Mouse (Mus musculus): ENCODE measurements around the gene Klk7. TPM values are rescaled to one million over a fixed set of nuclear protein-coding genes. Genes with fewer than 3 reads are reported as not detected.

Gene Klk7
- polyA plus RNA-seq, 1 experiment from 2014 or later: not detected

GRCm38 (mm10) chr7:43854642-43855380 lies 43.7 kb downstream of the Klk7 start:
- no peak overlapping the region for H3K9ac ChIP-seq (replicated peaks)
- no peak overlapping the region for H3K4me2 ChIP-seq (replicated peaks)
- H3K36me3 ChIP-seq: no peaks in the 10 kb centered on the region
- H3K27me3 ChIP-seq: no peaks in the 10 kb centered on the region
- H3K4me3 ChIP-seq: no peak overlapping the region
- H3K4me1 ChIP-seq: no peaks in the 10 kb centered on the region
- no peak for ATAC-seq (ENCODE audit: low FRiP score, low read depth)
- whole genome bisulfite sequencing: 87% methylated on average over 9 of the region's 9 CpGs
- no peak overlapping the region for H3K27ac ChIP-seq (replicated peaks)
- H3K9me3 ChIP-seq: no peaks in the 10 kb centered on the region

GRCm38 (mm10) chr7:43855709-43856108 lies 44.6 kb downstream of the Klk7 start:
- no peak for ATAC-seq (ENCODE audit: low FRiP score, low read depth)
- H3K27ac ChIP-seq (replicated peaks): no peak overlapping the region
- no peaks in the 10 kb centered on the region for H3K9me3 ChIP-seq
- H3K36me3 ChIP-seq: no peaks in the 10 kb centered on the region
- H3K4me3 ChIP-seq: no peak overlapping the region
- H3K9ac ChIP-seq (replicated peaks): no peak overlapping the region
- 80% methylated on average over 3 of the region's 3 CpGs for WGBS
- no peaks in the 10 kb centered on the region for H3K4me1 ChIP-seq
- no peak overlapping the region for H3K4me2 ChIP-seq (replicated peaks)
- H3K27me3 ChIP-seq: no peaks in the 10 kb centered on the region

DNA sequence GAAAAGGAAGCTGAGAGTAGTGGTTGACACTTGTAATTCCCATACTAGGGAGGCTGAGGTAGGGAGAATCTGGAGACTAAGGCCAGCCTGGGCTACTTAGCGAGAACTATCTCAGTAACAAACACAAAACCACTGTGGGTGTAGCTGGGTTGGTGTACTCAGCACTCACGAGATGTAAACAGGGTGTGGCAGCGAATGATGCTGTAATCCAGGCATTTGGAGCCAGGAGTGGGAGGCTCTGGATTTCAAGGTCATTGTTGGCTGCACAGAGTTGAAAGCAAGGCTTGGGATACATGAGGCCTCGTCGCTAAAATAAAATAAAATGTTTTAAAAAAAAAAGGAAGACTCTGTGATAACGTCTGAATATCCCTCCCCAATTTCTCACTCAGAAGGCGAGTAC lies 45.2 kb downstream of the Klk7 start:
- ATAC-seq (ENCODE audit: low FRiP score, low read depth): no peak
- H3K9me3 ChIP-seq: no peaks in the 10 kb centered on the region
- no peaks in the 10 kb centered on the region for H3K27me3 ChIP-seq
- WGBS: 80% methylated on average over 7 of the region's 7 CpGs
- H3K4me3 ChIP-seq: no peak overlapping the region
- no peak overlapping the region for H3K4me2 ChIP-seq (replicated peaks)
- H3K27ac ChIP-seq (replicated peaks): no peak overlapping the region
- no peak overlapping the region for H3K9ac ChIP-seq (replicated peaks)
- H3K36me3 ChIP-seq: no peaks in the 10 kb centered on the region
- H3K4me1 ChIP-seq: no peaks in the 10 kb centered on the region

- no peaks in the 10 kb centered on the region for H3K27me3 ChIP-seq
- no peak overlapping the region for H3K4me2 ChIP-seq (replicated peaks)
- no peak overlapping the region for H3K27ac ChIP-seq (replicated peaks)
- no peaks in the 10 kb centered on the region for H3K36me3 ChIP-seq
- no peaks in the 10 kb centered on the region for H3K9me3 ChIP-seq
- no peak for ATAC-seq (ENCODE audit: low FRiP score, low read depth)
- H3K4me3 ChIP-seq: no peak overlapping the region
- H3K9ac ChIP-seq (replicated peaks): no peak overlapping the region
- WGBS: 92% methylated on average over 12 of the region's 12 CpGs
- no peaks in the 10 kb centered on the region for H3K4me1 ChIP-seq
These were observed 46.4 kb downstream of the Klk7 start for GRCm38 (mm10) chr7:43857501-43857900.

DNA sequence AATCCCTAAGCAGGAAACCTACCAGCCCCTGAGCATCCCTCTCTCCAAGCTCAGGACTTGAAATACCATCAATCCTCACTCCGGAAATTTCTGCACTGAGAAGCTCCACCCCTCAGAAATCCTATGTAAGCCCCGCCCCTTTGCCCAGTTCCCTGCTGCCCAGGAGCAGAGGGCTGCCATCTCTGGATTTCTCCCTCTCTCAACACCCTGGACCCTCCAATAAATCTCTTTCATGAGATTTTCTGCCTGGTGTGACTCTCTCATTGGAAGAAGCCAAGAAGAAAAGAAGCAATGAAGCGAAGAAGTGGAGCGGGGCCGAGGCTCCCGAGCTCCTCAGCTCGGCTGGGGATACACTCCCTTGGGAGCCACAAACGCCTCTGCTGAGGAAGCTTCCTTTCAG lies 49.3 kb downstream of the Klk7 start:
- WGBS: 44% methylated on average over 8 of the region's 8 CpGs
- H3K9me3 ChIP-seq: no peaks in the 10 kb centered on the region
- H3K27me3 ChIP-seq: no peaks in the 10 kb centered on the region
- H3K9ac ChIP-seq (replicated peaks): no peak overlapping the region
- H3K4me3 ChIP-seq: no peak overlapping the region
- H3K4me1 ChIP-seq: no peaks in the 10 kb centered on the region
- no peak overlapping the region for H3K27ac ChIP-seq (replicated peaks)
- H3K4me2 ChIP-seq (replicated peaks): no peak overlapping the region
- H3K36me3 ChIP-seq: no peaks in the 10 kb centered on the region
- no peak for ATAC-seq (ENCODE audit: low FRiP score, low read depth)

Other genes starting within 250 kb of the Klk7 start
- gene Zfp658, start 249.0 kb upstream of the Klk7 start, polyA plus RNA-seq (2016; fragmentation: Nextera tagmentation; extraction: Ambion mirVana): 9.3 and 10.1 TPM in 2 replicates
- gene Zfp719, start 231.7 kb upstream of the Klk7 start, polyA plus RNA-seq (2016; fragmentation: Nextera tagmentation; extraction: Ambion mirVana): 17.8 and 17.9 TPM in 2 replicates
- 0.24 and 0.58 TPM in 2 replicates for gene Zfp819, start 204.1 kb upstream of the Klk7 start, polyA plus RNA-seq (2016; fragmentation: Nextera tagmentation; extraction: Ambion mirVana)
- gene Ceacam18, start 176.6 kb upstream of the Klk7 start, polyA plus RNA-seq (2016; fragmentation: Nextera tagmentation; extraction: Ambion mirVana): not detected in 2 replicates
- gene Siglece, start 151.1 kb upstream of the Klk7 start, polyA plus RNA-seq (2016; fragmentation: Nextera tagmentation; extraction: Ambion mirVana): 0.24 TPM in 2 replicates
- gene Ctu1, start 139.3 kb upstream of the Klk7 start, polyA plus RNA-seq (2016; fragmentation: Nextera tagmentation; extraction: Ambion mirVana): 17.6 and 17.9 TPM in 2 replicates
- not detected in 2 replicates for gene Klk14, start 120.9 kb upstream of the Klk7 start, polyA plus RNA-seq (2016; fragmentation: Nextera tagmentation; extraction: Ambion mirVana)
- not detected in 2 replicates for gene Klk13, start 98.7 kb upstream of the Klk7 start, polyA plus RNA-seq (2016; fragmentation: Nextera tagmentation; extraction: Ambion mirVana)
- gene Klk12, start 42.4 kb upstream of the Klk7 start, polyA plus RNA-seq (2016; fragmentation: Nextera tagmentation; extraction: Ambion mirVana): not detected in 2 replicates
- not detected in 2 replicates for gene Klk11, start 36.7 kb upstream of the Klk7 start, polyA plus RNA-seq (2016; fragmentation: Nextera tagmentation; extraction: Ambion mirVana)
- gene Klk10, start 30.3 kb upstream of the Klk7 start, polyA plus RNA-seq (2016; fragmentation: Nextera tagmentation; extraction: Ambion mirVana): 0.13 TPM in 1 of 2 replicates, not detected in the other
- not detected in 2 replicates for gene Klk9, start 19.4 kb upstream of the Klk7 start, polyA plus RNA-seq (2016; fragmentation: Nextera tagmentation; extraction: Ambion mirVana)
- 6.1 and 6.3 TPM in 2 replicates for gene Klk8, start 13.7 kb upstream of the Klk7 start, polyA plus RNA-seq (2016; fragmentation: Nextera tagmentation; extraction: Ambion mirVana)
- not detected in 2 replicates for gene Klk6, start 13.2 kb downstream of the Klk7 start, polyA plus RNA-seq (2016; fragmentation: Nextera tagmentation; extraction: Ambion mirVana)
- 0.18 and 0.33 TPM in 2 replicates for gene Klk5, start 30.7 kb downstream of the Klk7 start, polyA plus RNA-seq (2016; fragmentation: Nextera tagmentation; extraction: Ambion mirVana)
- gene Klk4, start 69.9 kb downstream of the Klk7 start, polyA plus RNA-seq (2016; fragmentation: Nextera tagmentation; extraction: Ambion mirVana): not detected in 2 replicates
- not detected in 2 replicates for gene Klk15, start 122.4 kb downstream of the Klk7 start, polyA plus RNA-seq (2016; fragmentation: Nextera tagmentation; extraction: Ambion mirVana)
- gene Klk1b8, start 139.4 kb downstream of the Klk7 start, polyA plus RNA-seq (2016; fragmentation: Nextera tagmentation; extraction: Ambion mirVana): not detected in 2 replicates
- gene Klk1b1, start 155.5 kb downstream of the Klk7 start, polyA plus RNA-seq (2016; fragmentation: Nextera tagmentation; extraction: Ambion mirVana): not detected in 2 replicates
- not detected in 2 replicates for gene Klk1b9, start 164.8 kb downstream of the Klk7 start, polyA plus RNA-seq (2016; fragmentation: Nextera tagmentation; extraction: Ambion mirVana)
- not detected in 2 replicates for gene Klk1b11, start 184.6 kb downstream of the Klk7 start, polyA plus RNA-seq (2016; fragmentation: Nextera tagmentation; extraction: Ambion mirVana)
- gene Klk1b26, start 200.9 kb downstream of the Klk7 start, polyA plus RNA-seq (2016; fragmentation: Nextera tagmentation; extraction: Ambion mirVana): not detected in 2 replicates
- gene Klk1b27, start 241.0 kb downstream of the Klk7 start, polyA plus RNA-seq (2016; fragmentation: Nextera tagmentation; extraction: Ambion mirVana): not detected in 2 replicates

All from midbrain, embryonic 12.5 days (tissue).